Mouse (Mus musculus) stomach, embryonic 16.5 days (tissue): ENCODE data around the gene Sec22a. TPM values are rescaled to one million over a fixed set of nuclear protein-coding genes. Genes with fewer than 3 reads are reported as not detected.

ENCODE experiments used
- ATAC-seq: fragments of 200-750 bp; cut with Nextera tagmentation; 2 replicates; pipeline ENCODE4 v1.8.0; 2017; ENCODE audit warnings: moderate number of reproducible peaks, moderate TSS enrichment; ENCODE audit not compliant: insufficient read depth, low FRiP score
- H3K27ac ChIP-seq: fragments of 300-500 bp; sonication (generic); 2 replicates; pipeline ENCODE4 v1.5.1; 2014; ENCODE audit warnings: low read length
- H3K27me3 ChIP-seq: fragments of 300-500 bp; sonication (generic); 2 replicates; pipeline ENCODE4 v1.6.1; 2014; ENCODE audit warnings: low read length, control low read depth, mixed read lengths; ENCODE audit not compliant: control insufficient read depth, insufficient read depth
- H3K36me3 ChIP-seq: fragments of 300-500 bp; sonication (generic); 2 replicates; pipeline ENCODE4 v1.6.1; 2014; ENCODE audit warnings: low read length; ENCODE audit not compliant: control insufficient read depth, insufficient read depth
- H3K4me1 ChIP-seq: fragments of 300-500 bp; sonication (generic); 2 replicates; pipeline ENCODE4 v1.6.1; 2014; ENCODE audit warnings: low read length, control low read depth, mixed read lengths; ENCODE audit not compliant: control insufficient read depth, insufficient read depth
- H3K4me2 ChIP-seq: fragments of 300-500 bp; sonication (generic); 2 replicates; pipeline ENCODE4 v1.6.1; 2014; ENCODE audit warnings: low read depth, low read length, mixed read lengths
- H3K4me3 ChIP-seq: fragments of 300-500 bp; sonication (generic); replicated peaks from 2 replicates; pipeline ENCODE4 v1.5.1; 2014; ENCODE audit warnings: mild to moderate bottlenecking, low read length
- H3K9ac ChIP-seq: fragments of 300-500 bp; sonication (generic); 2 replicates; pipeline ENCODE4 v1.6.1; 2014; ENCODE audit warnings: low read length
- H3K9me3 ChIP-seq: fragments of 300-500 bp; sonication (generic); replicated peaks from 2 replicates; pipeline ENCODE4 v1.6.1; 2016; ENCODE audit warnings: low read length, control low read depth; ENCODE audit not compliant: control insufficient read depth
- WGBS: fragments of 180-500 bp; shearing (Covaris S2); extraction: QIAGEN DNeasy Blood & Tissue Kit; methylation state at CpG from one replicate; pipeline ENCODE4 v1.1.7; 2014; 5-methylcytosine and 5-hydroxymethylcytosine counted together
- polyA plus RNA-seq: library from polyadenylated mRNA; unstranded; fragments of >200 nt; fragmentation: Nextera tagmentation; extraction: Ambion mirVana; gene quantifications from 2 replicates; pipeline ENCODE4 v1.2.1, GENCODE M21; 2015

Sec22a gene
- polyA plus RNA-seq, 1 experiment from 2014 or later: 46.2 TPM

GRCm38 (mm10) chr16:35306631-35307030 lies 57.1 kb downstream of the Sec22a start:
- Histone ChIP-seq H3K9ac (no peak overlapping the region), H3K27me3 (no peaks in the 10 kb centered on the region), H3K4me1 (0 out of 2 replicates have a peak, but pooled peaks cover 4% of the 10 kb centered on the region), H3K4me3 (no peak overlapping the region), H3K9me3 (no peaks in the 10 kb centered on the region), H3K4me2 (no peak overlapping the region), H3K36me3 (no peaks in the 10 kb centered on the region; the same call in 1 of the 2 replicates), H3K27ac (no peak overlapping the region)
- WGBS: 89% methylated on average over 2 of the region's 2 CpGs
- ATAC-seq: no peak

GRCm38 (mm10) chr16:35305226-35305625 lies 58.5 kb downstream of the Sec22a start:
- H3K4me3 ChIP-seq: no peak overlapping the region
- H3K9me3 ChIP-seq: no peaks in the 10 kb centered on the region
- WGBS: 83% methylated on average over 7 of the region's 7 CpGs
- H3K4me1 ChIP-seq: no peaks in the 10 kb centered on the region
- H3K27me3 ChIP-seq: no peaks in the 10 kb centered on the region
- H3K27ac ChIP-seq: no peak overlapping the region
- no peak overlapping the region for H3K4me2 ChIP-seq
- H3K36me3 ChIP-seq: no peaks in the 10 kb centered on the region; the same call in 1 of the 2 replicates
- no peak for ATAC-seq
- H3K9ac ChIP-seq: no peak overlapping the region

DNA sequence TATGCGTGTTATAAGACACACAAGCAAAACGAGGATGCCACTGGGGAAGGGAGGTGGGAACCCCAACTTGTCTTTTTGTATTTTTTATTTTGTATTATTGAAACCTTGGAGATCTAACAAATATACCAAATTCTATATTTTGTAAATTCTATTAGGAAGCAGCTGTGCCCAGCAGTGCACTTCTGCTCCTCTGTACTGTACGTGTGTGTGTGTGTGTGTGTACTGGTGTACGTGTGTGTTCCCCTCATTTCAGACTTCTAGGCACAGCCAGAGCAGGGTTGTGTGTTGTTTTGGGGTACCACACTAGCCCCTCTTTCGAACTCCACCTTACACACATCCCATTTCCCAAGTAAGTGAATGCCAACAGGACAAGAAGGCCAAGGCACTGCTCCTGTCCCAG lies 59.3 kb downstream of the Sec22a start:
- Histone ChIP-seq H3K27me3 (no peaks in the 10 kb centered on the region), H3K9me3 (no peaks in the 10 kb centered on the region), H3K36me3 (no peaks in the 10 kb centered on the region; the same call in 1 of the 2 replicates), H3K9ac (no peak overlapping the region), H3K27ac (no peak overlapping the region), H3K4me2 (no peak overlapping the region), H3K4me3 (no peak overlapping the region), H3K4me1 (no peaks in the 10 kb centered on the region)
- 90% methylated on average over 5 of the region's 5 CpGs for WGBS
- no peak for ATAC-seq

DNA sequence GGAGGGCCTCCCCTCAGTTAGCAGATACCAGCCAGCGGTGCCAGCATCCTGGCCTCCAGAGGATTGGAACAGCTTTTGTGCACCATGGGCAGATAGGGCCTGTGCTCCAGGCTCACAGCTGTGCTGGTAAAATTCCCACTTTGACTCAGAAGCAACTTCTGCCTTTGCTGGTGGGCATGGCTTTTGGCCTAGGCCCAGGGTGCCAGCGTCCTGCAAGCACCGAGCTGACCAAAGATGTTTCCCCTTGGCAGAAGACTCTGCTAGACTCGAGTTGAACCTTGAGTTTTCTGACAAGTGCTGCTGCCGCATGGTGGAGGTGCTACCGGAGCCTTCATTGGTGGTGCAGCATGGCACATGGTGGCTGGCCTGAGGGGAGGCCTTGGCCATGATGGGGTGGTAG lies 60.0 kb downstream of the Sec22a start:
- ATAC-seq: no peak
- WGBS: 92% methylated on average over 6 of the region's 6 CpGs
- H3K9ac ChIP-seq: no peak overlapping the region
- H3K4me2 ChIP-seq: no peak overlapping the region
- H3K27ac ChIP-seq: no peak overlapping the region
- no peaks in the 10 kb centered on the region for H3K9me3 ChIP-seq
- no peaks in the 10 kb centered on the region; the same call in 1 of the 2 replicates for H3K36me3 ChIP-seq
- H3K4me3 ChIP-seq: no peak overlapping the region
- H3K4me1 ChIP-seq: no peaks in the 10 kb centered on the region
- no peaks in the 10 kb centered on the region for H3K27me3 ChIP-seq

- Histone ChIP-seq H3K36me3 (no peaks in the 10 kb centered on the region; the same call in 1 of the 2 replicates), H3K9ac (no peak overlapping the region), H3K4me1 (no peaks in the 10 kb centered on the region), H3K27ac (no peak overlapping the region), H3K4me2 (no peak overlapping the region), H3K9me3 (no peaks in the 10 kb centered on the region), H3K27me3 (no peaks in the 10 kb centered on the region), H3K4me3 (no peak overlapping the region)
- 40% methylated on average over 7 of the region's 7 CpGs for WGBS
- no peak for ATAC-seq
These were observed 61.1 kb downstream of the Sec22a start for GRCm38 (mm10) chr16:35302441-35303280.

GRCm38 (mm10) chr16:35300156-35300555 lies 63.6 kb downstream of the Sec22a start:
- H3K9me3 ChIP-seq: no peaks in the 10 kb centered on the region
- no peak overlapping the region for H3K4me3 ChIP-seq
- H3K9ac ChIP-seq: no peak overlapping the region
- 91% methylated on average over 6 of the region's 6 CpGs for WGBS
- H3K4me2 ChIP-seq: no peak overlapping the region
- no peaks in the 10 kb centered on the region for H3K4me1 ChIP-seq
- no peak overlapping the region for H3K27ac ChIP-seq
- no peaks in the 10 kb centered on the region for H3K27me3 ChIP-seq
- H3K36me3 ChIP-seq: no peaks in the 10 kb centered on the region; the same call in 1 of the 2 replicates
- ATAC-seq: no peak

GRCm38 (mm10) chr16:35297786-35298185 lies 65.9 kb downstream of the Sec22a start:
- H3K4me2 ChIP-seq: no peak overlapping the region
- H3K27me3 ChIP-seq: no peaks in the 10 kb centered on the region
- no peak overlapping the region for H3K4me3 ChIP-seq
- H3K4me1 ChIP-seq: no peaks in the 10 kb centered on the region
- WGBS: 65% methylated on average over 5 of the region's 5 CpGs
- H3K36me3 ChIP-seq: no peaks in the 10 kb centered on the region
- H3K9me3 ChIP-seq: no peaks in the 10 kb centered on the region
- no peak for ATAC-seq
- no peak overlapping the region for H3K27ac ChIP-seq
- H3K9ac ChIP-seq: no peak overlapping the region

DNA sequence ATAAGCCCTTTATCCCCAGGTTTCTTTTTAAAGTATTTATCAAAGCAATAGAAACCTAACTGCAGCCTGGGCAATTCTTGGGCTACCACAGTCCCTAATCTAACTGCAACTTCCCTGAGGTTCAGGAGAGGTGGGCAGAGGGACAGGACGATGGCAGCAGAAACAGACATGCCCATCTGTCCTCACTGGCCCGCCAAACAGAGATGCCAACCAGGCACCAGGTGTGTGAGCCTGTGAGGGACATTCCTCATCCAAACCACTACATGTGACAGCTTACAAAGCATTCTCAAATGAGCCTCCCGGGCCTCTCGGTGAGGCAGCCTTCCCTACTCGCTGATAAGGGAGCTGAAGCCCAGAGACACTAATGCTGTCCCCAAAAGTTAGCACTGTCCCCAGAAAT lies 76.5 kb downstream of the Sec22a start:
- no peak overlapping the region for H3K9ac ChIP-seq
- no peaks in the 10 kb centered on the region for H3K9me3 ChIP-seq
- no peaks in the 10 kb centered on the region for H3K4me1 ChIP-seq
- H3K4me3 ChIP-seq: no peak overlapping the region
- no peak for ATAC-seq
- no peaks in the 10 kb centered on the region for H3K36me3 ChIP-seq
- no peaks in the 10 kb centered on the region for H3K27me3 ChIP-seq
- no peak overlapping the region for H3K27ac ChIP-seq
- H3K4me2 ChIP-seq: no peak overlapping the region
- 87% methylated on average over 5 of the region's 5 CpGs for WGBS

DNA sequence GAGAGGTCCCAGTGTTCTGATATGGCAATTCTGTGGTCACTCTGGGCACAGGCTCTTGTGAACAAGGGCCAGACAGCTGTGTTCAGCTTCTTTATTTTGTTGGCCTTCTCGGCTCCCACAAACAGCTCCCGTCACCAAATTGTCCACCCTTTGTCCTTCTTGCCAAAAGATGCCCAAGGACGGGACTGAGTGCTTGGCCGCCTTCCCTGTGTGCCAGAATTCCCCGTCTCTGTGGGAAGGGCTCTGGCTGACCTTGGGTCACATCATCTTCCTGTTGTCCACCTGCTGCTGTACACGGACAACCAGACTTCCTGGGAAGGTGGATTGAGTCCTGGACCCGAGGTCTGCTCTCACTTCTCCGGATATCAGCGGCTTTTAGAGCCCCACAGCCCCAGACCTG lies 77.9 kb downstream of the Sec22a start:
- Histone ChIP-seq H3K4me2 (no peak overlapping the region), H3K4me3 (no peak overlapping the region), H3K27me3 (no peaks in the 10 kb centered on the region), H3K27ac (no peak overlapping the region), H3K36me3 (no peaks in the 10 kb centered on the region), H3K4me1 (no peaks in the 10 kb centered on the region), H3K9me3 (no peaks in the 10 kb centered on the region), H3K9ac (no peak overlapping the region)
- 78% methylated on average over 9 of the region's 9 CpGs for WGBS
- ATAC-seq: no peak
